Mouse (Mus musculus): ENCODE results near the gene Tmco4. TPM values are rescaled to one million over a fixed set of nuclear protein-coding genes. Genes with fewer than 3 reads are reported as not detected.

Gene Tmco4
- polyA plus RNA-seq (2015; fragmentation: Nextera tagmentation; extraction: Ambion mirVana), result 16.3 and 17.1 TPM in 2 replicates

DNA sequence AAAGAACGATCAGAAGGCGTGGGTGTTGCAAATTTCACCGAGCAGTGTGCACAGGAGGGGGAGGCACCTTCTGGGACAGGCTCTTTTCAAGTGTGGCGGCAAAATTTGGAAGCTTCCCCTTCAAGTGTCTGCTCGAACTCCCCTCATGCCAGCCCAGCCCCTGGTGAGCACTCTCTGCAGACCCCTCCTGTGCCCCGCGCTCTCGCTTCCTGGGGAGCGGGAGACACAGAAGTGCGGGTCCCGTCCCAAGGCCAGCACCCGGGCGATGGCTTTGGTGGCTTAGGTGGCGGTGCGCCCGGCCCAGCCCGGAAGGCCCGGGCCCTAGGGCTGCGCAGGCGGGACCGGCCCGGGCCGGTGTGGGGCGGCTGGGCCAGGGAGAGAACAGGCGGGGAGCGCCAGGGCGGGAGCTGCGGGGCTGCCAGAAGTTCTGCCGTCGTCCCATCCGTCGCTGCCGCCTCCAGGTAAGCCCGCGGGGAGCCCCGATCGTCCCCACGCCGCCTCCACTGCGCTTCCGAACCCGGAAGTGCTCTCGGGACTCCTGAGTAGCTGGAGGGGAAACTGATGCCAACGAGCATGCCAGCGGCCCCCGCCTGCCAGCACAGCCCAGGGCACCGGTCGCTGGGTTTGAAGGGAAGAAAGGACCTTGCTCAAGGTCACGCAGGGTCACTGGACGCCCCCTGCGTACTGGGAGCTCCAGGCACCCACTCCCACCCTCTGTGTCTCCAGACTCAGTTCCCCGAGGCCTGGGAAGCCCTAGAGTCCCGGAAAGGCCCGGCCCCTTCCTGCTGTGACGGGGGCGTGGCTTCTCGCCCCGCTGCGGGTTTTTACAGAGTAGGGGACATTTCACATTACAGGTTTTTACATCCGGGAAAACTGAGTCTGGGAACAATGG lies at the start of gene Tmco4:
Tmco4 (plus strand) TSS at position 62 of the 892 bp plus-strand sequence.
- Histone ChIP-seq H3K27ac (ENCODE audit: low read length) (peak within 1 kb of the TSS; percentile 98), H3K27me3 (replicated peaks; ENCODE audit: control insufficient read depth, insufficient read depth, low read length) (no peaks in the 10 kb centered on the region), H3K4me2 (ENCODE audit: low read depth, low read length) (peak within 1 kb of the TSS; percentile 96), H3K4me3 (ENCODE audit: low read length) (peak within 1 kb of the TSS; percentile 71), H3K9me3 (ENCODE audit: control insufficient read depth, low read length) (no peaks in the 10 kb centered on the region), H3K36me3 (ENCODE audit: control insufficient read depth, insufficient read depth, low read length) (no peaks in the 10 kb centered on the region), H3K9ac (ENCODE audit: low read depth, low read length) (peak within 1 kb of the TSS; percentile 98), H3K4me1 (ENCODE audit: control insufficient read depth, insufficient read depth, low read length) (peaks cover 8% of the 10 kb centered on the region; the same call in 1 of the 2 replicates)
- WGBS, result under 1% methylated on average over 56 of the region's 60 CpGs
- ATAC-seq, result peak; percentile 72

DNA sequence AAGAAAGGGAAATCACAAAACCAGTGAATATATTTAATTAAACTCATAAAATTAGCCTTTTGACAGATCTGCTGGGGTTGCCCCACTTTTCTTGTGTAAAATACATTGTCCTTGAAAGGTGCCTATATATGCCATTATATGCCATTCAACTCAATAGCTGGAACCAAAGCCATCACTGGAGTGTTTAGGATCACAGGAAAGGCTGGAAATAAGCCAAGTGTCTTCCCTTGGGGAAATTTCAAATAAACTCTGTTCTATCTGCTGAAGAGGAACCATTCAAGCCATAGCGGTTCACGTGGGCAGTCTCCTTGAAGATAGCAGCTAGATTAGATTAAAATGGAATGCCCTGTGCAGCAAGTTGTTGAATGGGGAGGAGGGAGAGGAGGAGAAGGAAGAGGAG lies 47.1 kb upstream of the Tmco4 start:
- Histone ChIP-seq H3K36me3 (ENCODE audit: control insufficient read depth, insufficient read depth, low read length) (no peaks in the 10 kb centered on the region), H3K4me1 (ENCODE audit: control insufficient read depth, insufficient read depth, low read length) (peaks cover 8% of the 10 kb centered on the region), H3K4me3 (ENCODE audit: low read length) (no peak overlapping the region), H3K27me3 (replicated peaks; ENCODE audit: control insufficient read depth, insufficient read depth, low read length) (peaks cover 3% of the 10 kb centered on the region; the same call in 1 of the 2 replicates), H3K9me3 (ENCODE audit: control insufficient read depth, low read length) (no peaks in the 10 kb centered on the region), H3K27ac (ENCODE audit: low read length) (no peak overlapping the region), H3K4me2 (ENCODE audit: low read depth, low read length) (no peak overlapping the region), H3K9ac (ENCODE audit: low read depth, low read length) (no peak overlapping the region)
- no peak for ATAC-seq
- 36% methylated on average over 2 of the region's 2 CpGs for WGBS

DNA sequence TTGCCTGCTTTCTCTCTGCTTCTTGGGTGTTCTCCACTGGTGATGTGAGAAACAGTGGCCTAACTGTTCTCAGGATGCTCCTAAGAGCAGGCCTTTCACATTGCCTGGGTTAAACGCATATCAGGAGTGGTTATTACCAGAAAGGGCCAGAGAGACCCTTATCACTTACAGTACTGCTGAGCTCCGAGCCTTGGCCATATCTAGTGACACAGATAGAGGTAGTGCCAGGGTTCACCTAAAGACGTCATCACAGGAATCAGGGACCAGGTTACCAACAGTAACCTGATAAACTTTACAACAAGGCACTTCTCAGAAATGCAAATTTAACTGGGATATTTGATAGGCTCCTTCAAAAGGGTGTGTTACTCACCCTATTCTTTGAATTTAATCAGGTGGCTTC lies 38.8 kb upstream of the Tmco4 start:
- Histone ChIP-seq H3K4me2 (ENCODE audit: low read depth, low read length) (no peak overlapping the region), H3K4me3 (ENCODE audit: low read length) (no peak overlapping the region), H3K9ac (ENCODE audit: low read depth, low read length) (no peak overlapping the region), H3K4me1 (ENCODE audit: control insufficient read depth, insufficient read depth, low read length) (peaks cover 9% of the 10 kb centered on the region), H3K27ac (ENCODE audit: low read length) (no peak overlapping the region), H3K9me3 (ENCODE audit: control insufficient read depth, low read length) (no peaks in the 10 kb centered on the region), H3K27me3 (replicated peaks; ENCODE audit: control insufficient read depth, insufficient read depth, low read length) (no peaks in the 10 kb centered on the region), H3K36me3 (ENCODE audit: control insufficient read depth, insufficient read depth, low read length) (no peaks in the 10 kb centered on the region)
- peak; percentile 77 for ATAC-seq
- 54% methylated on average over 3 of the region's 3 CpGs for WGBS

DNA sequence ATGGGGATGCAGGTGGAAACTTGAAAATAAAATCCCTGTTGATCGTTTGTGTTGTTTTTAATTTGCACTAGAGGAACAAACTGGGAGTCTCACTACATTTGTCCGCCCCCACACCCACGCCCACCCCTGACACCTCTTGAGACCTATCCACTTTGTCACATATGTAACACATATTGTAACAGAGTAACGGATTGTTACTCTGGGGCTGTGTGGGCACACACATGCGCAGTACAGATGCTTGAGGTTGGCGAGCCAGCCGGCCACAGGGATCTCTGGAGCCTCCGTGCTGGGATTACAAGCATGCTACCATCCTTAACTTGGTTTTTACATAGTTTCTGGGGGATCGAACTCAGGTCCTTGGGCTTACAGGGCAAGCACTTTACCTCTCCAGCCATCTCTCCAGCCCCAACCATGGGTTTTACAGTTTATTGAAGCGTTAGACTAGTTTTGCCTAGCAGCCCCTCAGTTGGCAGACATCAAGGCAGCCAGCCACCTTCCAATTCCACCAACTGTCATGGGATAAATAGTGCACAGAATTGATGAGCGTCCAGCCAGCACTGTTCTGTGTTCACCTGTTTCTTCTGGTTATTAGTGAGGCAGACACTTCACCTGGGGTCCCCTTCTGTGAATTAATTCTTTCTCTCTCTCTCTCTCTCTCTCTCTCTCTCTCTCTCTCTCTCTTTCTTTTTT lies 38.1 kb upstream of the Tmco4 start:
- H3K4me1 ChIP-seq (ENCODE audit: control insufficient read depth, insufficient read depth, low read length), result peaks cover 13% of the 10 kb centered on the region
- H3K9me3 ChIP-seq (ENCODE audit: control insufficient read depth, low read length), result no peaks in the 10 kb centered on the region
- no peak for ATAC-seq
- no peaks in the 10 kb centered on the region for H3K36me3 ChIP-seq (ENCODE audit: control insufficient read depth, insufficient read depth, low read length)
- H3K27me3 ChIP-seq (replicated peaks; ENCODE audit: control insufficient read depth, insufficient read depth, low read length), result no peaks in the 10 kb centered on the region
- no peak overlapping the region for H3K4me2 ChIP-seq (ENCODE audit: low read depth, low read length)
- H3K9ac ChIP-seq (ENCODE audit: low read depth, low read length), result no peak overlapping the region
- no peak overlapping the region for H3K4me3 ChIP-seq (ENCODE audit: low read length)
- WGBS, result 89% methylated on average over 11 of the region's 11 CpGs
- no peak overlapping the region for H3K27ac ChIP-seq (ENCODE audit: low read length)

DNA sequence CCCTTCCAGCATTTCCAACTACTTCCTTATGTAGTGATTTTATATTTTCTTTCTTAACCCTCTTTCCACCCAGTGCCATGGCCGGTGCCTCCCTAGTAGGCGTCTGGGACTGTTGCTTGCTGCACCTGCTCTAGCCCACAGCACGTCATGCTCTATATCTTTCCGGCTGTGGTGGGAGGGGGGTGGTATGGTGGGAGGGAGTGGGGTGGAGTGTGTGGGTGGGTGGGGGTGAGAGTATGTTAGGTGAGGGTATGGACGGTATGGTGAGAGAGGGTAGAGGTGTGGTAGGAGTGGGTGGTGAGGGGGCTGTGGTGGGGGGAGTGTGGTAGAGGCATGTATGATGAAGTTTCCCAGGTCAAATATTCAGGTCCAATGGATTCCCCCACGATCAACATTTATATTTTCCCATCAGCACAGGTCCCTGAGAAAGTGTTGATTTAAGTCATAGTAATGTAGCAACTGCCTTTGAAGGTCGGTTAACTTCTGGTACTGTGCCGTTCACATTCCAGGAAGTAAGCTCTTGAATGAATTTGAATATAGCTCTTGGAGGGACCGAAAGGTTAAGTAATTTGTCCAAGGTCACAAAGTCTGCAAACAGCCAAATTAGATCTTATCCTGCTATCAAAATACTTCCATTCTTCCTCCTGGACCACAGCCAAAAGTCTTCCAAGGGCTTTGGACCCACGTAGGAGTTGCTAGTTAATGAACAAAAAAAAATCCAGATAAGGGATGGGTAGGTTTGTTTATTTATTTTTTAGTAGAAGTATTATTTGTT lies 34.0 kb upstream of the Tmco4 start:
- H3K27ac ChIP-seq (ENCODE audit: low read length), result peak overlapping the region; percentile 80
- ATAC-seq, result peak; percentile 72
- peaks cover 20% of the 10 kb centered on the region for H3K4me1 ChIP-seq (ENCODE audit: control insufficient read depth, insufficient read depth, low read length)
- peak overlapping the region; percentile 37 for H3K4me2 ChIP-seq (ENCODE audit: low read depth, low read length)
- no peaks in the 10 kb centered on the region for H3K9me3 ChIP-seq (ENCODE audit: control insufficient read depth, low read length)
- WGBS, result 36% methylated on average over 10 of the region's 10 CpGs
- no peaks in the 10 kb centered on the region for H3K36me3 ChIP-seq (ENCODE audit: control insufficient read depth, insufficient read depth, low read length)
- H3K4me3 ChIP-seq (ENCODE audit: low read length), result no peak overlapping the region
- H3K9ac ChIP-seq (ENCODE audit: low read depth, low read length), result peak overlapping the region; percentile 40; the same call in 1 of the 2 replicates
- H3K27me3 ChIP-seq (replicated peaks; ENCODE audit: control insufficient read depth, insufficient read depth, low read length), result no peaks in the 10 kb centered on the region

DNA sequence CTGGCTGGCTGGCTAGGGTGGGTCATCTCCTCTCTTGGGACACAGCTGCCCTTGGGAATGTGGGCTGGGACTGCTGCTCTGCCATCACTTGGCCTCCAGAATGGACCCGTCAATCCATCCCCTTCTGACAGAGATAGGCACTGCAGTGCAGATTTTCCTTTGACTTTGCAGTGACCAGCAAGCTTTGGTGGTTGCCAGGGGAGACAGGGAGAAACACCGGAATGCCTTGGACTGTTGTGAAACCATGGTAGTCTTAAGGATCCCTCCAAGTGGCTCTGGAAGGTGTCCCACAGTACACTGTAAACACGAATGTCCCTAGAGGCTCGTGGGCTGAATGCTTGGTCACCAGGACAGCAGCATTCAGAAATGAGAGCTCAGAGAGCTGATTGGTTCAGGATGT lies 33.2 kb upstream of the Tmco4 start:
- no peaks in the 10 kb centered on the region for H3K36me3 ChIP-seq (ENCODE audit: control insufficient read depth, insufficient read depth, low read length)
- no peak overlapping the region for H3K4me3 ChIP-seq (ENCODE audit: low read length)
- no peak overlapping the region for H3K9ac ChIP-seq (ENCODE audit: low read depth, low read length)
- no peak overlapping the region for H3K4me2 ChIP-seq (ENCODE audit: low read depth, low read length)
- no peaks in the 10 kb centered on the region for H3K27me3 ChIP-seq (replicated peaks; ENCODE audit: control insufficient read depth, insufficient read depth, low read length)
- ATAC-seq, result peak; percentile 22
- peaks cover 22% of the 10 kb centered on the region for H3K4me1 ChIP-seq (ENCODE audit: control insufficient read depth, insufficient read depth, low read length)
- 53% methylated on average over 4 of the region's 4 CpGs for WGBS
- H3K9me3 ChIP-seq (ENCODE audit: control insufficient read depth, low read length), result no peaks in the 10 kb centered on the region
- H3K27ac ChIP-seq (ENCODE audit: low read length), result peak overlapping the region; percentile 80

DNA sequence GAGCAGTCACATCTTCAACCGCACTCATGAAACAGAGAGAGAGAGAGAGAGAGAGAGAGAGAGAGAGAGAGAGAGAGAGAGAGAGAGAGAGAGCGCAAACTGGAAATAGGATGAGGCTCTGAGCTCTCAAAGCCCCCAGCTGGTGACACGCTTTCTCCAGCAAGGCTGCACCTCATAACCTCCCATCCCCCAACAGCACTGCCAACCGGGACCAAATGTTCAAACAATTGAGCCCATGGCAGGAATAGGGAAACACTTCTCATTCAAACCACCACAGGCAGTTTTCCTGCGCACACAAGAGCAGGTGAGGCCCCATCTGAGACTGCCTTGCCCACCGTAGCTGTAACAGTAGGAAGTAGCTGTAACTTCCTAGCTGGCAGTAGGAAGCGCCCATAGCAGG lies 31.3 kb upstream of the Tmco4 start:
- Histone ChIP-seq H3K4me2 (ENCODE audit: low read depth, low read length) (no peak overlapping the region), H3K4me3 (ENCODE audit: low read length) (no peak overlapping the region), H3K27me3 (replicated peaks; ENCODE audit: control insufficient read depth, insufficient read depth, low read length) (no peaks in the 10 kb centered on the region), H3K36me3 (ENCODE audit: control insufficient read depth, insufficient read depth, low read length) (no peaks in the 10 kb centered on the region), H3K4me1 (ENCODE audit: control insufficient read depth, insufficient read depth, low read length) (peaks cover 22% of the 10 kb centered on the region), H3K27ac (ENCODE audit: low read length) (peak overlapping the region; percentile 67), H3K9ac (ENCODE audit: low read depth, low read length) (0 out of 2 replicates have a peak overlapping the region, but pooled peaks have one; percentile 24), H3K9me3 (ENCODE audit: control insufficient read depth, low read length) (no peaks in the 10 kb centered on the region)
- ATAC-seq, result 0 out of 2 replicates have a peak, but pooled peaks have one; percentile 1
- 35% methylated on average over 7 of the region's 7 CpGs for WGBS

DNA sequence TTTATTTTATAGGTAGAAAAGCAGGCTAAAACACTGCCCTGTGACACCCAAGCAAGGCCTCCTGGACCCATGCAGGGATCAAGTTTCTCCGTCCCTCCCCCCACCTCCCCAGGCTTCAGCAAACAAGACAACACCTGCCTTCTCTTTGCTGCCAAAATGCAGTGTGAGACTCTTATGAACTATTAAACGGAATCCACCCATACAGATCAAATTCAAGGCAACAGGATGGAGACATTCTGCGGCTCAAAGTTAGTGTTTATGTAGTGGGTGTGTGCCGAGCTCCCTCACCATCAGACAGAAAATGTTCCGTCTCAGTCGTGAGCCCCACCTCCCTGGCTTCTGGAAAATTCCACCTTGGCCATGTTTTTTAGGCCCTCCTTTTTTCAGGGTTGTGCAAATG lies 30.7 kb upstream of the Tmco4 start:
- Histone ChIP-seq H3K4me3 (ENCODE audit: low read length) (no peak overlapping the region), H3K36me3 (ENCODE audit: control insufficient read depth, insufficient read depth, low read length) (no peaks in the 10 kb centered on the region), H3K4me2 (ENCODE audit: low read depth, low read length) (no peak overlapping the region), H3K4me1 (ENCODE audit: control insufficient read depth, insufficient read depth, low read length) (peaks cover 22% of the 10 kb centered on the region), H3K27me3 (replicated peaks; ENCODE audit: control insufficient read depth, insufficient read depth, low read length) (no peaks in the 10 kb centered on the region), H3K27ac (ENCODE audit: low read length) (peak overlapping the region; percentile 67), H3K9ac (ENCODE audit: low read depth, low read length) (peak overlapping the region; percentile 24; the same call in 1 of the 2 replicates), H3K9me3 (ENCODE audit: control insufficient read depth, low read length) (no peaks in the 10 kb centered on the region)
- peak; percentile 21 for ATAC-seq
- WGBS, result 29% methylated on average over 6 of the region's 6 CpGs

DNA sequence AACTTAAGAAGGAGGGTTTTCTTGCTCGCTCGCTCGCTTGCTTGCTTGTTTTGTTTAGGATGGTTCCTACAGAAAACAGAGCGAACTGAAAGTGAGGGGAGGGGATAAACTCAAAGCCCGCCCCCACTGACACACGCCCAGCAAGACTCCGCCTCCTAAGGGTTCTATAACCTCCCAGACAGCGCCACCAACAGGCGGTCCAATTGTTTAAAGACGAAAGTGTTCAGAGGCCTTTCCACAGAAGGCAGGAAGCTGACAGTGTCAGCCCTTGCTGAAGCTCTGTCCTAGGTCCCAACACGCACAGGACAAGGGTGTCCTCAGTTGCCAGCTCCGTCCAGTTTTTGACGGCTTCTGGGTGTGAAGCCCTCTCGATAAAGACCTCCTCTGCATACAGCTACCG lies 29.0 kb upstream of the Tmco4 start:
- H3K4me3 ChIP-seq (ENCODE audit: low read length), result peak overlapping the region; percentile 20
- no peak overlapping the region for H3K27ac ChIP-seq (ENCODE audit: low read length)
- WGBS, result 33% methylated on average over 15 of the region's 15 CpGs
- H3K4me1 ChIP-seq (ENCODE audit: control insufficient read depth, insufficient read depth, low read length), result peaks cover 16% of the 10 kb centered on the region
- H3K36me3 ChIP-seq (ENCODE audit: control insufficient read depth, insufficient read depth, low read length), result no peaks in the 10 kb centered on the region
- no peaks in the 10 kb centered on the region for H3K9me3 ChIP-seq (ENCODE audit: control insufficient read depth, low read length)
- H3K9ac ChIP-seq (ENCODE audit: low read depth, low read length), result no peak overlapping the region
- H3K27me3 ChIP-seq (replicated peaks; ENCODE audit: control insufficient read depth, insufficient read depth, low read length), result no peaks in the 10 kb centered on the region
- ATAC-seq, result 0 out of 2 replicates have a peak, but pooled peaks have one; percentile 28
- H3K4me2 ChIP-seq (ENCODE audit: low read depth, low read length), result peak overlapping the region; percentile 20

Data from intestine, embryonic 16.5 days (tissue).